Mouse (Mus musculus): ENCODE data around the gene Zfp46.
A peak's percentile ranks its signal among the peaks of the same experiment; 100 is the strongest.

The Zfp46 gene

DNA sequence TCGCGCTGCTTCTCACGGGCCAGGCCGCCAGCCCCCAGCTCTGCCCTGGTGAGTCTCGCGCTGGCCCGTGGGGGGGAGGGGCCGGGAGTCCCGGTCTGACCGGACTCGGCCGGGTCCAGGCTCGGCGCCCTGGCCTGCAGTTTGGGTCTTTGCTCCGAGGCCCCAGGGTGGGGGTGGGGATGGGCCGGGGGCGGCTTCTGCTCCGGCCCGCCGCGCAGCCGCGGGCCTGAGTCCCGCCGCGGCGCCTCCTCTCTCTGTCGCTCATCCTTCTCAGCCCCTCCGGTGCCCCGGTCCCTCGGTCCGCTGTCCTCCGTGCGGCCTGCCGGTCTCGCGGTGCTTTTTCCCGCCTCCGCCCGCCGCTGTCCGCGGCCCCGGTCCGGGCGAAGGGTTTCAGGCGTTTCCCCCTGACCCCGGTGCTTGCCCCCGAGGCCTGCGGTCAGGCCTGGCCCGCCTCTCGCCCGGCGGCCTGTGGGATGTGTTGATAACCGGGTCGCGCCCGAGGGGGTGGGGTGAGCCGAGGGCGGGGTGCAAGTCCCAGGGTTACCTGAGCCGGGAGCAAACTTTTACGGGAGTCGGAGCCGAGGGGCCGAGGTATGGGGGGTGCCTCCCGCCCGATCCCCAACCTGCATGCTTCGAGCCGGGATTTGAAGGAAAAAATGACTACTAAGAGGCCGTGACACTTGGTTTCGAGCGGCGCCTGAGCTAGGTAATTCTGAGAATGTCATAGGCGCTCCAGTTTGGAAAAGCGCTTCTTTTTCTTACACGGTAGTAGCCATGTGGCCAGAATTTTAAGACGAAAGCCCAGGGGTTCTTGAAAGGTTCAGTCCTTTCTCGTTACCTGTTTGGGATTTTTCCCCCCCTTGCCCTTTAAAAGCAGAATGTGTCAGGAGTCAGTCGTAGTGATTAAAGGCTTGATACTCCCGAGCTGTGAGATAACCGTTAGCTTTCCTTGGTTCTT is 26.8 kb downstream of the Zfp46 start:
- DNase-seq (ENCODE audit: low spot score) = peak; percentile 55

DNA sequence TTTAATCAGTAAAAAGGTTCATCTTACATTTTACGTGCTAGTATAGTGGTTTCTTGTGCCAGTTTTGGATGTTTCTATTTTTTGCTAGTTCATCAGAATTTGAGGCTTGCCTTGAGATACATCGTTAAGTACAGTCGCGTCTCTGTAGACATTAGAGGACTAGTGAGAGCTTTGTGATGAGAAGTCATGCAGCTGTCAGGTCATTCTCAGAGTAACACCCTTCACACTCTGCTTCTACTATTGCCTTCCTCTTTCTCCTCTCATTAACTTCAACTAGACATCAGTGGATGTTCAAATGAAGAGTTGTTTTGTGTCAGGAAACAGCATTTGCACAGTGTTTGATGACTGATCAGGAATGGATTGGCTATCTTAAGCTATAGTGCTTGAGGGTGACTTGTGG is 28.1 kb downstream of the Zfp46 start:
- no peak for DNase-seq (ENCODE audit: low spot score)

DNA sequence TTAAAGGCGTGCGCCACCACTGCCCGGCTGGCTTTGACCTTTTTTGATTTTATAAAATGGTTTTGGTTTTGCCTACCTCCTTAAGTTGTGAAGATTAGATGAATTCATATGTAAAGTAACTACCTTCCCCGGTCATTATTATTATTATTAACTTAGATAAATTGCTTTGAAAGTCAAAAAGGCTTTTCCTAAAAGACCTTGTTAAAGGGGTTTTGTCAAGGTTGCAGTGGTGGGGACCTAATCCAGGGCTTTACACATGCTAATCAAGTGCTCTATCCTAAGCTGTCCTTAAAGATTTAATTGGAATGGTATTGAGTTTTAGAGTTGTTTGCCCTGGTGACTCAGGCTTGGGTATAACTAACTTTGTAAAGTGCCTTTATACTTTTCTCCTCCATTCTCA is 33.2 kb downstream of the Zfp46 start:
- no peak for DNase-seq (ENCODE audit: low spot score)

GRCm38 (mm10) chr4:136320016-136320415 is 35.5 kb downstream of the Zfp46 start:
- DNase-seq (ENCODE audit: low spot score) = no peak

GRCm38 (mm10) chr4:136324226-136324625 is 39.7 kb downstream of the Zfp46 start:
- peak; percentile 66 for DNase-seq (ENCODE audit: low spot score)

GRCm38 (mm10) chr4:136327238-136327637 is 42.8 kb downstream of the Zfp46 start:
- no peak for DNase-seq (ENCODE audit: low spot score)

GRCm38 (mm10) chr4:136328115-136328514 is 43.6 kb downstream of the Zfp46 start:
- DNase-seq (ENCODE audit: low spot score) = no peak

- no peak for DNase-seq (ENCODE audit: low spot score)
Measured at GRCm38 (mm10) chr4:136331709-136332108, 47.2 kb downstream of the Zfp46 start.

DNA sequence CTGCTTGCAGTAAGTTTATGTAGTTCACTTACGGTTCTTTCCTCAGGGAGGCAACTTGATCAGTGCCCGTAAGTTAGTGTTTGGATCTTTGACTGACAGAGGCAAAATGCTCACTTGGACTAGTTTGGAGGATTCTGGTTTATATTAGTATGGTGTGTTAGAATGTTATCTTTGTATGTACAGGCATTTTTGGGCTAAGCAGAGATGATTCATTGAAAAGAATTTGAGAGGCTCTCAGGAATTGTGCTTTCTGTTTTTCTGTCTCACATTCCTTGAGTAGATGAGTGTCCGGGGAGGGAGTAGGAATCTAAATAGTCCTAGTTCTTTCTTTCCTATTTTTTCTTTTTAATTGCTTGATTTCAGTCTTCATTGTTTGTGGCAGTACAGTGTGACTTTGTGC is 48.7 kb downstream of the Zfp46 start:
- no peak for DNase-seq (ENCODE audit: low spot score)

- no peak for DNase-seq (ENCODE audit: low spot score)
Measured at GRCm38 (mm10) chr4:136335065-136335464, 50.6 kb downstream of the Zfp46 start.

DNA sequence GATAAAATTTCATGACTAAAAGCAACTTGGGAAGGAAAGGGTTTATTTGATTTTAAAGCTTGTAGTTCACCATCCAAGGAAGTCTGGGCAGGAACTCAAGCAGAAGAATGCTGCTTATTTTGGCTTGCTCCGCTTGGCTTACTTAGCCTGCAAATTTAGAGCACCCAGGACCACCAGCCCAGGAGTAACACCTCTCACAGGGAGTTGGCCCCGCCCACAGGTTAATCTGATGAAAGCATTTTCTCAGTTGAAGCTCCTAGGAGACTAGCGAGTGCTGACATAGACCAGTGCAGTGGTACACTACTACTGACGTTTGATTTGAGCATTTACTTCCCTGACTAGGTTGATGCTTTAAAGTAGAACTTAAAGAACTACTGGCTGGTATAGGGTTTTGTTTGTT is 52.6 kb downstream of the Zfp46 start:
- no peak for DNase-seq (ENCODE audit: low spot score)

All from MN1 (cell line).